Mouse (Mus musculus) kidney, adult 9 months (tissue): ENCODE measurements around the gene Rhox11.
A peak's percentile ranks its signal among the peaks of the same experiment; 100 is the strongest.
"Not testable (repeated sequence)": the region's sequence is repeated elsewhere in the genome, so short reads cannot be mapped to it uniquely, and the experiment has no call there.

Experiments
- DNase-seq: peaks from one replicate; pipeline ENCODE4 v3.0.0; 2022

The Rhox11 gene

GRCm38 (mm10) chrX:38085041-38085440, at the start of gene Rhox11:
Gene Rhox11 (minus strand): TSS chrX:38085141.
- DNase-seq: no peak

- DNase-seq: no peak
These were observed 36.5 kb upstream of the Rhox11 start for GRCm38 (mm10) chrX:38121478-38121877.

GRCm38 (mm10) chrX:38120982-38121381, 36.0 kb upstream of the Rhox11 start, which contains the start of gene Rhox13:
Gene Rhox13 (plus strand): TSS chrX:38121219.
- no peak for DNase-seq

GRCm38 (mm10) chrX:38110807-38111206, 25.9 kb upstream of the Rhox11 start, which contains the start of gene Rhox12:
Gene Rhox12 (minus strand): TSS chrX:38110907.
- DNase-seq: no peak

DNA sequence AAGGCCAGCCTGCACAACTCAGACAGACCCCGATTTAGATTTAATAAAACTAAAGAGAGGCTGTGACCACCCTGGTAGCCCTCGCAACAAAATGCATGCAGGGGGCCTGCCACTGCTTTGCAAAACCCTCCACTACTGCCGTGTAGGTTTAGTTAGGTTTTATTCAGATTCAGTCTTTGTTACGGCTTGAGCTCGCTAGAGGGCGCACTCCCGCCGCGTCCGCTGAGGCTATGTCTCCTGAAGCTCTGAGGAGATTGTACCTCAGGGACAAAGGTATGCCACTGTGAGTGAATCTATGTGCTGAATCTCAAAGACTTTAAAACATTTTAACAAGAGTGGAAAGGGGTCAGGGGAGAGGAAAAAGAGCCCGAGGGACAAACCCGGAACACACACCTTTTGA, 715 bp downstream of the Rhox11 start:
- peak; percentile 50 for DNase-seq

DNA sequence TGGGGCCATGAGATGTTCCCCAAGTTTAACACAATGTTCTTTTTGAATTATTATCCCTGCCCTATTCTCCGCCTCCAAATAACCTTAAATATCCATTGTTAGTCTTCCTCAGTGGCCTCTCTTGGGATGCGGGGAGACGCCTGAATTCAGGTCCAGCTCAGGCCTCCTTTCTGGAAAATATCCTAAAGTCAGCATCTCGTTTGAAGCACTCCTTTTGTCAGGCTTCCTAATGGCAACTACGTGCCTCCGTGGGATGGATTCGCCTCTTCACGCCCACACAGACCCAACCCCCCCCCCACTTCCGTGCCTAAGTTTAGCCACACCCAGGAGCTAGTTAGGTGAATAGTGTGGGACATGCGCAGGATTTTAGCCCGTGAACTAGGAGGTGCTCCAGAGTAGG, 18.8 kb downstream of the Rhox11 start, which contains the start of gene Rhox10:
Gene Rhox10, plus strand, starts transcription at position 301 of the 400 bp plus-strand sequence.
- no peak for DNase-seq

GRCm38 (mm10) chrX:38061544-38061943, 23.4 kb downstream of the Rhox11 start:
- peak; percentile 0 for DNase-seq

- DNase-seq: not testable (repeated sequence)
These were observed 41.9 kb downstream of the Rhox11 start, which contains the start of gene Btg1-ps2 for GRCm38 (mm10) chrX:38043014-38043413. Gene Btg1-ps2 (minus strand): TSS chrX:38043114.

- DNase-seq: no peak
These were observed 45.3 kb downstream of the Rhox11 start for GRCm38 (mm10) chrX:38039666-38040065.

DNA sequence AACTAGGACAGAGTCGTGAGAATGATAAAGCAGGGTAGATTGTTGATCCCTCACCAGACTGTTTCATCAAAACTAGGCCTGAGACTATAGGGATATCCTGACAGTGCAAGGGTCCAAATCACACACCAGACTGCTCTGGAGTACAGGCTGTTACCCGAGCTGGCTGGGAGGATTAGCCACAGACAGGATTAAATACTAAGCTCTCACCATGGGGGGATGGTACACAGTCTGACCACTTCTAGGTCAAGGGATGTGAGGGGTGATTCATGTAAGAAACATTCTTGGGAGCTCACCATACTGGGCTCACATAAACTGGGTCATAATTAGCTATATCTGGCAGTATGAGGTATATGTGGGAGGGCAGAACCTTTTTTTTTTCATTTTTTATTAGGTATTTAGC, 51.1 kb downstream of the Rhox11 start:
- no peak for DNase-seq
